Mouse (Mus musculus) telencephalon, adult 2 months (tissue): ENCODE data around the gene Hes2.

Experiments
- DNase-seq: peaks from one replicate; pipeline ENCODE4 v3.0.0-alpha.2; 2011; ENCODE audit warnings: low read depth, low spot score

The Hes2 gene

GRCm38 (mm10) chr4:152160748-152161147 is 2.1 kb downstream of the Hes2 start:
- DNase-seq: no peak

DNA sequence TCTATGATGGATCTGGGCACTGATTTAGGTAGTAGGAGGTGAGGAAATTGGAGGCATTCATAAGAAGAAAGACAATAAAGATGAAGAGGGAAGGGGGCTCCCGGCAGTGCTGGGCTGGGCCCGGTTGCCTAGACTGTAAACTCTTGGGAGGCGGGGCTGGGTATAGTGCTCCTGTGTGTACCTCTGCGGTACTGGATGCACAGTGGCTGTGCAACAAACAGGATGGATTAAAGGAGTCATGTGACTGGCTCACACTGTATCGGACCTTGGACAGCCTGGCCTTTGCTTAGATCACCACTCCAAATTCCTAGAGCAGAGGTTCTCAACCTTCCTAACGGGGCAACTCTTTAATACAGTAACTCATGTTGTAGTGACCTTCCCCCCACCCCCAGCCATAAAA is 2.9 kb downstream of the Hes2 start:
- DNase-seq: no peak

GRCm38 (mm10) chr4:152162748-152163147 is 4.1 kb downstream of the Hes2 start:
- DNase-seq: no peak

- no peak for DNase-seq
Observed at GRCm38 (mm10) chr4:152165036-152165931, 6.6 kb downstream of the Hes2 start.

- no peak for DNase-seq
Observed at GRCm38 (mm10) chr4:152168052-152168451, 9.4 kb downstream of the Hes2 start.

GRCm38 (mm10) chr4:152169103-152169502 is 10.4 kb downstream of the Hes2 start:
- DNase-seq: no peak

DNA sequence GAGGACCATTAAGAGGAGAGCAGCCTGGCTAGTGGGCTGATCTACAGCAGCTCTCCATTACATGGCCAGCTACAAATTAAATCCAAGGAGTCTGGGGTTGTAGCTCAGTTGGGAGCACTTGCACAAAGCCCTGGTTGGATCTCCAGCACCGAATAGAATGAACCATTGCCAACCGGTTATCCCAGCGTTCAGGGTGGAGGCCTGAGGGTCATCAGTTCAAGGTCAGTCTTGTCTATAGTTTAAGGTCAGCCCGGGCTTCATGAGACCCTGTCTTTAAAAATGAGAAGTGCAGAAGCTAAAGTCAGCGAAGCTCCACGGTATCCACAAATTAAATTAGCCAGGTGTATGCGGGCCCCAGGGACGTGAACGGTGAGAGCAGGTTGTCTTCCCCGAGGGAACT is 11.6 kb downstream of the Hes2 start:
- no peak for DNase-seq

- DNase-seq: no peak
Observed at GRCm38 (mm10) chr4:152171543-152171942, 12.9 kb downstream of the Hes2 start.

DNA sequence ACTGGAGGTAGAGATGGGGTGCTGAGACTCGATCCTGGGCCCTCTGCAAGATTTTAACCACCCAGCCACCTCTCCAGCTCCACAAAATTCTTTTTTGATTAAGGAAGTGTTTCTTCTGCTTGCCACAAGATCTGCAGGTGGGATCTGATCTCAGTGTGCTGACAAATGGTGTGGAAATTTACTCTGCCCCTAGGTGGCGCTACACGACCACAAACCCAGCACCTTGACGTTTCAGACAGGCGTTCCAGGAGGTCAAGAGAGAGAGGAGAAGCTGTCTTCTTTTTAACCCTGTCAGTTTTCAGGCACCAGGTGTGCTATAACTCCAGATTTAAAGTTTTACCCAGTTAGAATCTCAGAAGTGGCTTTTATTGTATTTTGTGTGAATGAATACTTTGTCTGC is 14.4 kb downstream of the Hes2 start:
- DNase-seq: no peak

- DNase-seq: no peak
Observed at GRCm38 (mm10) chr4:152173956-152174355, 15.3 kb downstream of the Hes2 start.

DNA sequence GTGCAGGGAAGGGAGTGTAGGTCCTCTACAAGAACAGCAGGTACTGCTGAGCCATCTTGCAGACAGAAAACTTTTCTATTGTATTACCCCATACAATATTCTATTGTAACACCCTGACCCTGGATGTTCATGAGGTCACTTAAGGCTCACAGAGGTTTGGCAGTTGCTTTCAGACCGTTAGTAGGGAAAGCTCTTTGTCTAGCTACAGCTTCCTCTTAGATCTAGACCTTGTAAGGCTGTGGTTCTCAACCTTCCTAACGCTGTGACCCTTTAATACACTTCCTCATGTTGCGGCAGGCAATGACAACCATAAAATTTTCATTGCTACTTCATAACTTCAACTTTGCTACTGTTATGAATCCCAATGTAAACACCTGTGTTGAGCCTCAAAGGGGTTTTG is 18.0 kb downstream of the Hes2 start:
- DNase-seq: no peak

DNA sequence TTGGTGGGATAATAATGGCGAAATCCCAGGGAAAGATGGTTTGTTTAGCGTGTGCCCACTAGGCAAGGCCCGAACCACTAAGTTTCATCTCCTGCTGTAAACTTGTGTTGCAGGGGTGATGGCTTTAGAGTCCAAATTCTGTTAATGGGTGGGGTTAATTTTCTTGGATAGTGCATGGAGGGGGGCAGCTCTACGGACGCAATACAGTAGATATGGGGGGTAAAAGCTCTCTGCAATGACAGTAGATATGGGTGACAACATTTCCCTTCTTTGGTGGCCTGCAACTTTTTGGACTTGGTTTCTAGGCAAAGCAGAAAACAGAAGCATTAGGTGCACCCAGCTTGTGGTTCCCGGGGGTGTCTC is 18.5 kb downstream of the Hes2 start:
- DNase-seq: no peak

DNA sequence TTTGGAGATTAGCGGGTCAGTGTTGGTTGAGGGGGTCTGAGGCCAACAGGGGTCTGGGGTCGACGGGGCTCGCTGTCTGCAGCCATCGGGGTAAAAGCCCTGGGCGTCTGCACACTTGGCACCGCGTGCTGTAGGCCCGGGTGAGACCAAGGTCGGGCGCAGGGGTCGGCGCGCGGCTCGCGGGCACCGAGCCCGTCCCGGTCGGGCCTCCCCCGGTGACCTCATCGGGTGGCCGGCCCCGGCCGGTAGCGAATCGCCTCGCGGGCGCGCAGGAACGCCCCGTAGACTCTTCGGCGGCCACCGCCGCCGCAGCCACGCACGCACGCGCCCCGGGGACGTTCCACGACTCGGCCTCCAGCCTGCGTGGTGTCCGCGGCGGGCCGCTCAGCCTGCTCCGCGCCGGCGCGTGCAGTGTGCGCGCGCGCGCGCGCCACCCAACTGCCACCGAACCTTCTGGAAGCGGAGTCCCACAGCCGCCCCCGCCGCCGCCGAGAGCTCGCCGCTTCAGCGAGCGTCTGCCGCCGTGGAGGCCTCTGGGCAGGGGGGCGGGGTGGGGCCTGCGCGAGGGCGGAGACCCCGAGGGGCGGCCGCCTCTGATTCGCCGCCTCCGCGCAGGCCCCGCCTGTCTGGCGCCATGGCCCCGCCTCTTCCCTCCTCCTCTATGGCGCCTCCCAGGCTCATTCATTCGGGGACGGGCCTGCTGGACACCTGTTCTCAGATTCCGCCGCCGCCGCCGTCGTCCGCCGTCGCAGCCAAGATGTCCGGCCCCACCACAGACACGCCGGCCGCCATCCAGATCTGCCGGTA is 19.1 kb downstream of the Hes2 start, which contains the start of gene Acot7:
Gene Acot7 (plus strand): TSS at position 598 of the 807 bp plus-strand sequence.
- DNase-seq: peak; percentile 88

GRCm38 (mm10) chr4:152178344-152178864 is 19.7 kb downstream of the Hes2 start:
- no peak for DNase-seq

GRCm38 (mm10) chr4:152178916-152179705 is 20.4 kb downstream of the Hes2 start:
- DNase-seq: no peak

GRCm38 (mm10) chr4:152179946-152180660 is 21.4 kb downstream of the Hes2 start:
- no peak for DNase-seq

DNA sequence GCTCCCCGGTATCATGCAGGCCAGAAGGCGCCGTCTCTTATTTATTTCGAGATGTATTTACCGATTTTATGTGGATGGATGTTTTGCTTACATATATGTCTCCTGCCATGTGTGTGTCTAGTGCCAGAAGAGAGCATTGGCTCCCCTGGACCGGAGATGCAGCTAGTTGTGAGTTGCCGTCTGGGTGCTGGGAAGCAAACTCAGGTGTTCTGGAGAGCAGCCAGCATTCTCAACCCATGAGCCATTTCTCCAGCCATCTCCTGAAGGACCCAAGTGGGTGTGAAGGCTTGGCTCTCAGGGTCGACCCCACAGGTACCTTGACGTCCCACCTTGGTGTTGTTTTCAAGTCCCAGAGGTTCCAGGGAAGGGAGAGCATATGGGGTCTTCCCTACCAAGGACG is 23.5 kb downstream of the Hes2 start:
- no peak for DNase-seq

- DNase-seq: no peak
Observed at GRCm38 (mm10) chr4:152184353-152185035, 25.8 kb downstream of the Hes2 start.

DNA sequence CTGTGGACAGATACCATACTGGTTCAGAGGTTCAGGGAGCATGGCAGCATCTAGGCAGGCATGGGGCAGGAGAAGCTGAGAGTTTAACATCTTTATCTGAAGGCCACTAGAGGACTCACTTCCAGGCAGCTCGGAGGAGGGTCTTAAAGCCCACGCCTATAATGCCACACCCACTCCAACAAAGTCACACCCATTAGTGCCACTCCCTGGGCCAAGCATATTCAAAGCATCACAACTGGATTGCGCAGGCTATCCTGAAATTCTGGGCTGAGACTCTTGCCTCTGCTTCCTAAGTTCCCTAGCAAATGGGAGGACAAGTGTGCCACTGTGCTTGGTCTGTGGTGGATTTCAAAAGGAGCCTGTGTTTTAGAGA is 26.5 kb downstream of the Hes2 start:
- no peak for DNase-seq

DNA sequence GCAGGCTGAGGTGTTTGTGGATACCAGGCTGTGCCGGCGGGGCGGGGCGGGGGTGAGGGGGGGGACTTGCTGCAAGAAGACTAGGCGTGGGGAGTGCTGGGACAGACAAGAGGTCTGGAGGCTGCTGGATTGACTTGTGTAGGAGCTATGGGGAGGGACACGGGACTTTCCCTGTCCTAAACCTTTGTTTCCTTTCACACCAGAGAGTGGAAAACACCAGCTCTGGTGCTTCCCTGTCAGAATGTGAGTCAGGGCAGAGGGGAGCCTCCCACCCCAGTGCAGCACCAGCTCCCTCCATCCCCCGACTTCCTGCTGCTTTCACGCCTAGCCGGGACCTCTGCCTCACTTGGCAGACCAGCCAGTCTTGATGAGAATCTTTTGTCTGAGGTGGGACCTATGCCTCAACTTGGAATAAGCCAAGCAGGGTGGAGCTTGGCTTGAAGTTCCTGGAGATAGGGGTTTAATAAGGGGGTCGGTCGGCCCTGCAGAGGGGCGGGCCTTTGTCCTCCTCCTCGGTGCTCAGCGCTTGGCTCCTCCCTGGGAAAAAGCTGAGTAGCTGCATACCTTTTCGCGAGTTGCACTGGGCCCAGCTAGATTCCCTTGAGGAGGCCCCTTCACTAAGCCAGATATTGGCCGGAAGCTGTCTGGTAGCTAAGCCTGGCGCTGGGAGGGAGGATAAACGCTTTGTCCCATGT is 27.0 kb downstream of the Hes2 start:
- no peak for DNase-seq
